Mouse (Mus musculus): Measurements from ENCODE around the gene Dpyd.

The Dpyd gene

DNA sequence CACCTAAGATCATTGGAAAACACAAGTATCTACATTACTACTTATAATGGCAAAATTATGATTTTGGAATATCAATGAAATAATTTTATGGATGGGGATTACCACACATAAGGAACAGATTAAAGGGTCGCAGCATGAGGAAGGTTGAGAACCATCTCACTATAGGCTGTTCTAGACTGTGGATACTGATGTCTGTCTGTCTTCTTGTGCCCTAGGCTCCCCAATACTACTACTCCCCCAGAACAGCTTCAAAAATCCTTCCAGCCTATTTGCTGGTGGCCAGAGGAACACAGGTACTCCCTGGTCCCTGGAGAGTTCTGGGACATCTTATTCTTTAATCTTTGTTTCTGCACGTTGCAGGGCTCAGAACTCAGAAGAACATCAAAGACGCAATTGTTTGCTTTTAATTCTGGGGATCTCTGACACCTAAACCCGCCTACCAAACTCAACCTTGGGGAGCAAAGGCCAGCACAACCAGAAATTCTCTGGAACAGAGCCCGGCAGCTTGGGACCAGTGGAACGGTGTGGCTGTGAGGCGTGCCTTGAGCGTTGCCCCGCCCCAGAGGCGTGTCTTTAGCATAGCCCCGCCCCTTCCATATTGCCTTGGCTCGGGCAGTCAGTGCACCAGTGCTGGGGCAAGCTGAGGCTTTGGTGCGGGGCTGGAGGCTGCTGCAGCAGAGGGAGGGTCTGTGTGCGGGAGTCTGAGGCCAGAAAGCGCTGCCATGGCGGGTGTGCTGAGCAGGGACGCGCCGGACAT lies at the start of gene Dpyd:
Gene Dpyd, plus strand, starts transcription at position 576 of the 757 bp plus-strand sequence.
- peak; percentile 69 for DNase-seq

GRCm38 (mm10) chr3:118537676-118538075 lies 24.3 kb upstream of the Dpyd start:
- DNase-seq = no peak

DNA sequence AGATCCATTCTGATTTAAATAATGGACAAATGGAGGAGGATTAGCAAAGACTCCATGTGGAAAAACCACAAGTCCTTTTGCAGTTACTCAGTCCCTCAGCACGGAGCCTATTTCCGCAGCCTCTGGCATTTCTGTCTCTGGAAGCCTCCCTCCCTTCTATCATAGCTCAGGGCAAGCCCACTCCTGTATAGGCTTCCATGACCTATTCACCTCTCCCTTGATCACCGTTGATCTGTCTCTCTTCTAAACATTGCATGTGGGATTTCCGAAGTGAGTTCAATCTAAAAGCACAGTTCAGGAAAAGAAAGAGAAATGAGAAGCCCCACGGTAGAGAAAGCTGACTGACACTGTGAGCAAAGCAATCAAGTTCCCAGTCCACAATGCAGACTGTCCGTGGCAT lies 20.2 kb upstream of the Dpyd start:
- no peak for DNase-seq

DNA sequence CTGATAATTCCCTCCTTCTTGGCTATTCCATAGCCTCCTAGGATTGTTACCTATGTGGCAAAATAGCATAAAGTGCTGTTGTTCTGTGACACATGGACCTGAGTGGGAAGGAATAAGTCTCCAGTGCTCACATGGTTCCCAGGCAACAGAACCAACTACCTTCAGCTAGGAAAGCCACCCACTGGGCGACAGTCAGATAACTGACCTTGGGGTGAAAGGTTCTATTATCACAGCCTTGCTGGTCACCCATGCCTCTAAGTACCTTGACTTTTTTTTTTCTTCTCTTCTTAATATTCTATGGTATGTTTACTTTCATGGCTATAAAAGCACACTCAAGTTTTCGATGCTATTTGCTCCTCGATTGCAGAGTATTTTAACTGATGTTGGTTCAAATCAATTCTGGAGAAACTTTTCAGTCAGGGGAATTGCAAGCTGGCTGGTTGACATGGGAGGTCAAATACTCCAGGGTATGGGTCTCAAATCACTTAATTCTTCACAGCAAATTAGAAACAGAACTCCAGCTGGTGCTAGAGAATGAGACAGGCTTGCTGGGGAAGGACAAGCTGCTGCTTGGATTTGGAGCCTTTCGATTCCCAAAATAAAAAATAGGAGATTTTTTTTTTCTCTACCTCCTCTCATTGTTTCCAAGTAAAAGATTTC lies 14.2 kb upstream of the Dpyd start:
- DNase-seq = no peak

DNA sequence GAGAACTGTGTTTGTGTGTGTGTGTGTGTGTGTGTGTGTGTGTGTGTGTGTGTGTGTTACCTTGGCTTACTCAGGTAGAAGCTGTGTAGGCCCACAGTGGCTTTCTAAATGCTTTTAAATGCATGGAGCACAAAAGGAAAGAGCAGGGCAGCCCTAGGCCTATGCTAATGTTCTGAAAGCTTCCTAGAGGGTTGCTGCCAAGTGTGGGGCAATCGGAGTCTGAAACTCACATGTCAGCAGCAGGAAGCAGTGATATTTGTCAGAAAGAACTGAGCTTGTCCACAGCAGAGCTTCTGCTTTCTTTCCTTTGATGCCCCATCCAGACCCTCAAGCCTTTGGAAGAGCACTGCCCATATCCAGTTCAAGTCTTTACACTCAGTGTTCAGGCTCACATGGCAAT lies 4.3 kb upstream of the Dpyd start:
- no peak for DNase-seq

- DNase-seq = no peak
Measured at GRCm38 (mm10) chr3:118559936-118560335, 2.0 kb upstream of the Dpyd start.

- DNase-seq = no peak
Measured at GRCm38 (mm10) chr3:118562311-118562671, 362 bp downstream of the Dpyd start.

DNA sequence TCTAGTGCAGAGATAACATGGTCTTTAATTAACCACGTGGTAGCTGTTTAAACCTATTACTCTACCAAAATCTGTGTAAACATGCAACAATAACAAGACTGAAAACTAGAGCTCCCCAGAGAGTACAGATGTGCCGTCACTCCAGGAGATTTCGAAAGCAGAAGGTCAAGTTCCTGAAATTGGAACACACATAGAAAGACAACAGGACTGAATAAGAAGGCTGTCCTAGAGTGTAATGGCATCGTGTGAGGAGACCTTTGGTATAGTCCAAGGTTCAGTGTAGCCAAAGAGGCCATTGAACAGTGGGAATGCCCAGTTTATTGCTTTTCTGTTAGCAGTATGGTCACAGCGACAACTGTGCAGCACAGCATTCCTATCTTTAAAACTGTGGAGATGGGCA lies 4.8 kb downstream of the Dpyd start:
- DNase-seq = no peak

DNA sequence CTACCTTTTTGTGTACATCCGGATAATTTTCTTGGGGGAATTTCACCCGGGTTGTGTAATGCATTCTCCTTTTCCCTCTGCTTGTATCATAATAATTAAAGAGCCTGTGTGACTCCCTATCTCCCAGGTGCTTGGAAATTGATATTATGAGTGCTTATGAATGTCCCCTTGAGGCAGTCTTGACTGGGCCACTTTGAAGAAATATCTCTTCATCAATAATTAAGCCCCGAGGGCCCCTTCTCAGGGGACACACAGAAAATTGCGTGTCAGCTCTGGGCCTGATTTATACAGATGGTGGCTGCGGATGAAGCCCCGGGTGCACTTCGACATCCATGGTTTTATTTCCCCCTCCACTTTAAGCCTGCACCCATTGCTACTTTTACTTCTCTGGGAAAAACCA lies 8.3 kb downstream of the Dpyd start:
- no peak for DNase-seq

DNA sequence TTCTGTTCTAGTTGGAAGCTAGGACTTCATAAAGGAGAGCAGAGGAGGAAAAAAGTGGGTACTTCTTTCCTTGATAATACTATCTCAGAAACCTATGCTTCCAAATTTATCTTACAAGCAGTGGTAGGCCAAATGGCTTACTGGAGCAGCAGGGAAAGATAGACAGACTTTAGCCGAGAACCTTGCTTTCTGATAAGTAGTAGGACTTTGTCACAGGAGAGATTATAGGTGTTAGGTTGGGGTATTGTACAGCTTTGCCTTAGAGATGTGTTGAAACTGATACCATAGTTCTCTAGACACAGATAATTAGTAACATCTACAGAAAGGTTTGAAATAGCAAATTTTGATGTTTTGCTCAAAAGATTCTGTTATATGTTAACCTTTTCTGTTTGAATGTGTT lies 28.6 kb downstream of the Dpyd start:
- DNase-seq = no peak

- DNase-seq = no peak
Measured at GRCm38 (mm10) chr3:118594864-118595263, 32.9 kb downstream of the Dpyd start.

GRCm38 (mm10) chr3:118595693-118596092 lies 33.8 kb downstream of the Dpyd start:
- DNase-seq = no peak

- no peak for DNase-seq
Measured at GRCm38 (mm10) chr3:118601689-118602640, 40.0 kb downstream of the Dpyd start.

DNA sequence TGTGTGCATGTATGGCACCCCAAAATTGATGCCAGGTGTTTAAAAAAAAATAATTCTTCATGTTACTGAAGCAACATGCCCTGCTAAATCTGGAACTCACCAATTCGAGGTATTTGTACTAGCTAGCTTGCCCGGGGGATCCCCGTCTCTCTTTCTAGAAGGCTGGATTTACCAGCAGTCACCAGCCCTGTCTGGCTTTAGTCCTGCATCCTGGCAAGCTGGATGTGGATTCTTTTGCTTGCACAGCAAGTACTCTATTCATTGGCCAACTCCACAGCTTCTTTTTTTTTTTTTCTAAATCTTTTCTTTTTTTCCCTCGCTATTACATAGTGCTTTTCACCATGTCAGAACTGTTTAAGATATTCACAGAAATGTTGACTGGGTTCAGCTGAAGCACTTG lies 46.8 kb downstream of the Dpyd start:
- DNase-seq = no peak

DNA sequence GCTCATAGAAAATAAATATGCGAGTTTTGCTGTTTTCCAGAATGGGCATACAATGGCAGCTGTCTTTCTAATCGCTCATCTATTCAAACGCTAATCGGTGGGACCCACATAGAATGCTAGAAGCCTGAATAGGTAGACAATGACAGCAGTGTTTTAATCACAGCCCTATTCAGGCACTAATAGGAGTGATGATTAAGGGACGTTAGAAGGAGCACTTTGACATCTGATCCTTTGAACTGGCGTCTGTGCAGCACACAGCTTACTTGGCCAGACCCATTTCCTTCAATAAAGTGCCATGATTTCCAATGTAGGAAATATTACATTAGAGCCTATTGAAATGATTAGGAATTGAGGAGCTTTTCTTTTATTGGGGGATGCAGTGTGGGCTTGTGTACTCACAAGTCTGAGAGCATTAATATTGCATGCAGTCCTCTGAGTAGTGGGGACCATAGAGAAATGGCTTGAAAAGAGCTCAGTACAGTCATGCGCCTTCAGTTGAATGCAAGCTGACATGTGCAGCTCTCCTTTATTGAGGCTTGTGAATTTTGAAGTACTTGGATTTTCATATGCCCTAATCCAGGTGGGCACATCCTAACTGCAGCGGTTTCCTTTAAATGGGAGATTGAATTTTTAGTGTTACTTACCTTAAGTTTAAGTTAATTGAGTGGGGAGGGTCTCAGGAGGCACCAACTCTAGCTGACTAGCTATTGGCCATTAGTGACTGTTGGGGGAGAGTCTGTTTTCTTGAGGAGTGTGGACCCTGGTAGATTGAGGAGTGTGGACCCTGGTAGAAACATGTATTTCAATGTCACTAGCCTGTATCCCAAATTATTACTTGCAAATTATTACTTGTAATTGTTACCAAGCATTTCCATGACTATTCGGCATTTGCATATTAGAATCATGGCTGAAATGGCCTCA lies 64.8 kb downstream of the Dpyd start:
- no peak for DNase-seq

GRCm38 (mm10) chr3:118629737-118630136 lies 67.8 kb downstream of the Dpyd start:
- no peak for DNase-seq

DNA sequence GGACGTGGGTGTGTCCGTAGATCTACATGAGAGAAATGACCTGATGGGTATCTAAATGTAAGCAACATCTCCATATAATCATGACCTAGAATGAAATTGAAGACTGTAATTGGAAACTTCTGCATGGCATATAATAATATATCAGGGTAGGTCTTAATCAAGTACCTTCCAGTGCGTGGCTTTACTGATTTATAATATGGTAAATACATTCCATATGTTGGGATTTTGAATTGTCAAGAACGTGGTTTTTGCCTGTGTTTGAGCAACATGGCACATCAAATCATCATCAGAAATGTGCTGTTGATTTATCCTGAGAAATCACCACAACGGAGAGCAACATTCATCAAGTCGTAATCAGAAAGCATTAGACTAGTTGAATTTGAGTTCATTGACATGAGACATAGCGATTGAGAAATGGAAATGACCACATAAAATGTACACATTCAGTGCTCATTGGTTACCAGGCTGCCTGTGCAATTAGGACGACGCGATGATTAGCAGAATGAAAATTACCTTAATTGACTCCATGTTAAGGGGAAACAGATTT lies 84.2 kb downstream of the Dpyd start:
- DNase-seq = no peak

GRCm38 (mm10) chr3:118663987-118664692 lies 102.2 kb downstream of the Dpyd start:
- no peak for DNase-seq

GRCm38 (mm10) chr3:118674121-118674745 lies 112.3 kb downstream of the Dpyd start:
- peak; percentile 5 for DNase-seq

DNA sequence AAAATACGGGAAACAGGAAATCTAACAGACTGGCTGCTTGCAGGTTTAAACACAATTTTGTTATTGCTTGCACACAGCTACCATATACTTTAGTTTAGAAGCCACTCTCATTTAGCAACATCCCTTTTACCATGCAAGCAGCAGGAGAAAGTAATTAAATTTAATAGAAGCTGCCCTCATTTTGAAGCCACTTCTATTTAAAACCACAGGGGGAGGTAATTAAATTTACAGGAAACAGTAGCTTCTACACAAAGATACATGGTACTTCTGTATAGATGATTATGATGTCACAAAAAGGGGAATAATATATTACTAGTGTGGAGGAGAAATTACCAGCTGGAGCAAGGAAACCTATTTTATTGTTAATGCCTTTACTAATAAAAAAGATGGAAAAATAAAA lies 113.5 kb downstream of the Dpyd start:
- DNase-seq = no peak
